ENCODE assay signal across 9 mouse cellular contexts in genomic region chr5:137652474-137652873, GRCm38 (mm10). TPM values are rescaled to one million over a fixed set of nuclear protein-coding genes. Genes with fewer than 3 reads are reported as not detected.
DNase-seq lines count a peak whose midpoint lies in the region; ATAC-seq and TF ChIP-seq lines count a peak whose summit lies in the region.
"Had no signal": no experiment of that assay in that cellular context is flagged by ENCODE, and none has a peak within 500 bp of the region (broad histone marks: within the 10 kb centered on the region; RNA-seq: fewer than 3 reads in every experiment).

No protein-coding gene starts in this region.

- intact Hi-C loops in left cerebral cortex, adult 2 months (cut with DNase I) = loop anchor here (5.0 kb wide), 1 partner anchor 65 kb away; no protein-coding TSS in a partner anchor
- intact Hi-C loops in gastrocnemius, postnatal 14 days (cut with DNase I; ENCODE audit: low total_unique reads) = no loop called here

- no peak overlapping the region for H3K4me3 ChIP-seq in left cerebral cortex, adult 2 months
- H3K4me3 ChIP-seq: embryonic facial prominence, embryonic 12.5 days had no signal

- ATAC-seq in megakaryocyte progenitor cell, adult 5-6 weeks (replicated peaks; ENCODE audit: poor library complexity) = peak; percentile 51

- TF ChIP-seq CTCF in left cerebral cortex, adult 2 months (IDR thresholded peaks at IDR 0.05) = peak; percentile 85

- peak overlapping the region; percentile 57 for H3K27ac ChIP-seq in left cerebral cortex, adult 2 months
- H3K27ac ChIP-seq: embryonic facial prominence, embryonic 12.5 days had no signal

- DNase-seq in left cerebral cortex, adult 2 months (ENCODE audit: extremely low spot score in 1 of 2, low spot score in 2 of 2) = peak in 1 of 2 experiments; percentile 61
- no peak for DNase-seq in left cerebral cortex, adult 11 months (ENCODE audit: low spot score)
- peak; percentile 52 for DNase-seq in Muller cell, postnatal 12 days (ENCODE audit: inconsistent ontology term)
- peak; percentile 88 to 95 for DNase-seq in cerebellum, postnatal 10 days
- DNase-seq in gastrocnemius, postnatal 14 days = peak; percentile 81
- peak; percentile 80 to 89 for DNase-seq in kidney, postnatal 25 days
- peak; percentile 85 for DNase-seq in testis, postnatal 10 days (ENCODE audit: low spot score)

RNA-seq across cellular contexts. Expression of gene Irs3, which starts 7.0 kb away (rescaled TPM):
- under 1 TPM; 0.14 to 0.29 TPM for total RNA-seq in left cerebral cortex, adult 2 months (2021)
- under 1 TPM; 0.33 to 0.47 TPM for total RNA-seq in gastrocnemius, postnatal 14 days (2021)
- not detected in 2 replicates for total RNA-seq in megakaryocyte progenitor cell, adult 5-6 weeks (2015)
- not detected in 2 replicates for total RNA-seq in megakaryocyte progenitor cell, adult 5-6 weeks (2017)

RNA-seq across cellular contexts. Expression of gene Sap25, which starts 11.3 kb away (rescaled TPM):
- 1 to 10 TPM; 4.8 to 7.2 TPM for total RNA-seq in left cerebral cortex, adult 2 months (2021)
- total RNA-seq in gastrocnemius, postnatal 14 days (2021) = 1 to 10 TPM; 1.8 to 2.0 TPM
- 24.9 and 29.5 TPM in 2 replicates for total RNA-seq in megakaryocyte progenitor cell, adult 5-6 weeks (2015)
- 14.2 and 18.0 TPM in 2 replicates for total RNA-seq in megakaryocyte progenitor cell, adult 5-6 weeks (2017)

RNA-seq across cellular contexts. Expression of gene Gm20605, which starts 23.5 kb away (rescaled TPM):
- total RNA-seq in left cerebral cortex, adult 2 months (2021) = 10 to 100 TPM; 11.6 to 12.8 TPM
- total RNA-seq in gastrocnemius, postnatal 14 days (2021) = 1 to 10 TPM; 3.0 to 3.6 TPM
- total RNA-seq in megakaryocyte progenitor cell, adult 5-6 weeks (2015) = 5.5 and 8.3 TPM in 2 replicates
- 4.3 and 8.0 TPM in 2 replicates for total RNA-seq in megakaryocyte progenitor cell, adult 5-6 weeks (2017)

RNA-seq across cellular contexts. Expression of gene Lrch4, which starts 23.6 kb away (rescaled TPM):
- 10 to 100 TPM; 15.9 to 21.2 TPM for total RNA-seq in left cerebral cortex, adult 2 months (2021)
- total RNA-seq in gastrocnemius, postnatal 14 days (2021) = 10 to 100 TPM; 14.8 to 15.3 TPM
- total RNA-seq in megakaryocyte progenitor cell, adult 5-6 weeks (2015) = 37.8 and 38.0 TPM in 2 replicates
- 27.3 and 29.5 TPM in 2 replicates for total RNA-seq in megakaryocyte progenitor cell, adult 5-6 weeks (2017)

RNA-seq across cellular contexts. Expression of gene Fbxo24, which starts 23.7 kb away (rescaled TPM):
- total RNA-seq in left cerebral cortex, adult 2 months (2021) = under 1 TPM; 0.23 to 0.42 TPM
- total RNA-seq in gastrocnemius, postnatal 14 days (2021) = under 1 TPM in 1 of 2 experiments, not detected in 1; 0.27 TPM
- total RNA-seq in megakaryocyte progenitor cell, adult 5-6 weeks (2015) = not detected in 2 replicates
- total RNA-seq in megakaryocyte progenitor cell, adult 5-6 weeks (2017) = 0.21 TPM in 1 of 2 replicates, not detected in the other
